Comparison of ENCODE assay signal across 27 mouse cellular contexts in genomic region chr5:130596541-130596940, GRCm38 (mm10).
DNase-seq lines count a peak whose midpoint lies in the region; ATAC-seq and TF ChIP-seq lines count a peak whose summit lies in the region.
"Had no signal": no experiment of that assay in that cellular context is flagged by ENCODE, and none has a peak within 500 bp of the region (broad histone marks: within the 10 kb centered on the region; RNA-seq: fewer than 3 reads in every experiment).

No protein-coding gene starts in this region.

- H3K4me2 ChIP-seq in forebrain, embryonic 14.5 days (ENCODE audit: low read length), result no peak overlapping the region
- H3K4me2 ChIP-seq in forebrain, embryonic 16.5 days (ENCODE audit: low read length), result no peak overlapping the region
- H3K4me2 ChIP-seq in kidney, embryonic 15.5 days, result no peak overlapping the region
- H3K4me2 ChIP-seq: embryonic facial prominence, embryonic 13.5 days; embryonic facial prominence, embryonic 15.5 days; forebrain, embryonic 12.5 days; forebrain, embryonic 15.5 days had no signal

- 0 out of 2 replicates have a peak, but pooled peaks cover 3% of the 10 kb centered on the region for H3K9me3 ChIP-seq in forebrain, embryonic 14.5 days (replicated peaks; ENCODE audit: control insufficient read depth, low read length)
- no peaks in the 10 kb centered on the region for H3K9me3 ChIP-seq in forebrain, embryonic 16.5 days (ENCODE audit: control insufficient read depth, low read length)
- H3K9me3 ChIP-seq in kidney, embryonic 15.5 days (replicated peaks), result no peaks in the 10 kb centered on the region
- H3K9me3 ChIP-seq: embryonic facial prominence, embryonic 13.5 days; embryonic facial prominence, embryonic 15.5 days; forebrain, embryonic 12.5 days had no signal

- TF ChIP-seq POLR2A in brain, embryonic 14.5 days (IDR thresholded peaks at IDR 0.05; ENCODE audit: borderline replicate concordance, extremely low read depth, insufficient read depth, insufficient read length, poor library complexity, severe bottlenecking), result no peak

- H3K9ac ChIP-seq in forebrain, embryonic 14.5 days (ENCODE audit: low read length), result no peak overlapping the region
- H3K9ac ChIP-seq in forebrain, embryonic 16.5 days (replicated peaks; ENCODE audit: low read depth, low read length), result no peak overlapping the region
- H3K9ac ChIP-seq in kidney, embryonic 15.5 days, result no peak overlapping the region
- H3K9ac ChIP-seq: embryonic facial prominence, embryonic 13.5 days; embryonic facial prominence, embryonic 15.5 days; forebrain, embryonic 12.5 days; forebrain, embryonic 15.5 days had no signal

- H3K4me3 ChIP-seq in forebrain, embryonic 14.5 days (ENCODE audit: low read depth, low read length), result no peak overlapping the region
- no peak overlapping the region for H3K4me3 ChIP-seq in forebrain, embryonic 16.5 days (replicated peaks; ENCODE audit: low read length)
- H3K4me3 ChIP-seq in kidney, embryonic 15.5 days (replicated peaks), result no peak overlapping the region
- H3K4me3 ChIP-seq: embryonic facial prominence, embryonic 13.5 days; embryonic facial prominence, embryonic 15.5 days; erythroblast, embryonic 14.5 days; forebrain, embryonic 10.5 days; forebrain, embryonic 12.5 days; forebrain, embryonic 15.5 days had no signal

- ATAC-seq in forebrain, embryonic 14.5 days, result no peak
- no peak; the same call in 1 of the 2 replicates for ATAC-seq in forebrain, embryonic 16.5 days
- no peak for ATAC-seq in kidney, embryonic 15.5 days (replicated peaks; ENCODE audit: low FRiP score)
- ATAC-seq: activated CD4-positive, CD25-positive, alpha-beta regulatory T cell, adult 4 months; CD4-positive, CD25-positive, alpha-beta regulatory T cell, adult 4 months; forebrain, embryonic 15.5 days; Patski had no signal

- no peaks in the 10 kb centered on the region for H3K4me1 ChIP-seq in forebrain, embryonic 14.5 days (ENCODE audit: control insufficient read depth, insufficient read depth, low read length)
- H3K4me1 ChIP-seq in forebrain, embryonic 16.5 days (replicated peaks; ENCODE audit: control insufficient read depth, insufficient read depth, low read length), result no peaks in the 10 kb centered on the region; the same call in 1 of the 2 replicates
- H3K4me1 ChIP-seq in kidney, embryonic 15.5 days, result no peaks in the 10 kb centered on the region
- H3K4me1 ChIP-seq: embryonic facial prominence, embryonic 13.5 days; embryonic facial prominence, embryonic 15.5 days had no signal

- DNase-seq in forebrain, embryonic 14.5 days (ENCODE audit: low spot score), result peak; percentile 74
- DNase-seq in kidney, postnatal 4 days, result no peak
- DNase-seq in brain, embryonic 14.5 days (ENCODE audit: low read depth), result peak; percentile 76
- DNase-seq: adrenal gland, adult 8-10 months; adrenal gland, postnatal 14 days; adrenal gland, postnatal 36 days; B cell, adult 2 months; cerebellum, adult 11 months; cerebellum, adult 18-20 months; cerebellum, adult 8-10 months; cerebellum, adult 9-11 months; cerebellum, postnatal 14 days; cerebellum, postnatal 36 days; embryo, embryonic 11 days had no signal

- 2% methylated on average over 6 of the region's 6 CpGs for WGBS in forebrain, embryonic 14.5 days
- 7% methylated on average over 6 of the region's 6 CpGs for WGBS in forebrain, embryonic 16.5 days
- WGBS in kidney, embryonic 15.5 days, result 24% methylated on average over 6 of the region's 6 CpGs

- H3K27me3 ChIP-seq in forebrain, embryonic 14.5 days (replicated peaks; ENCODE audit: control insufficient read depth, insufficient read depth, low read length), result no peaks in the 10 kb centered on the region
- H3K27me3 ChIP-seq in forebrain, embryonic 16.5 days (replicated peaks; ENCODE audit: control insufficient read depth, insufficient read depth, low read length), result no peaks in the 10 kb centered on the region
- H3K27me3 ChIP-seq in kidney, embryonic 15.5 days, result no peaks in the 10 kb centered on the region
- H3K27me3 ChIP-seq: CH12.LX; embryonic facial prominence, embryonic 13.5 days; embryonic facial prominence, embryonic 15.5 days; forebrain, embryonic 15.5 days; Patski had no signal

- no peak for TF ChIP-seq CTCF in brain, embryonic 14.5 days (IDR thresholded peaks at IDR 0.05; ENCODE audit: borderline replicate concordance, extremely low read depth, insufficient read depth, insufficient read length)

- no peaks in the 10 kb centered on the region for H3K36me3 ChIP-seq in forebrain, embryonic 14.5 days (ENCODE audit: control insufficient read depth, insufficient read depth, low read length)
- no peaks in the 10 kb centered on the region for H3K36me3 ChIP-seq in forebrain, embryonic 16.5 days (ENCODE audit: control insufficient read depth, insufficient read depth)
- H3K36me3 ChIP-seq in kidney, embryonic 15.5 days, result no peaks in the 10 kb centered on the region
- H3K36me3 ChIP-seq: embryonic facial prominence, embryonic 13.5 days; embryonic facial prominence, embryonic 15.5 days; forebrain, embryonic 10.5 days; forebrain, embryonic 12.5 days; forebrain, embryonic 15.5 days; G1E had no signal

- no peak overlapping the region for H3K27ac ChIP-seq in forebrain, embryonic 14.5 days (ENCODE audit: low read depth, low read length)
- H3K27ac ChIP-seq in forebrain, embryonic 16.5 days (ENCODE audit: low read length), result no peak overlapping the region
- 0 out of 2 replicates have a peak overlapping the region, but pooled peaks have one; percentile 32 for H3K27ac ChIP-seq in kidney, embryonic 15.5 days
- H3K27ac ChIP-seq: embryonic facial prominence, embryonic 13.5 days; embryonic facial prominence, embryonic 15.5 days; forebrain, embryonic 10.5 days; forebrain, embryonic 12.5 days; forebrain, embryonic 15.5 days had no signal

Comparison
In these comparisons a context has a peak if more than half of its experiments do, and no peak if none do; other contexts are left out.
1. DNase-seq: peak in forebrain, embryonic 14.5 days (single experiment) and brain, embryonic 14.5 days (single experiment); none in kidney, postnatal 4 days (0 of 2).